Mouse (Mus musculus) embryonic facial prominence, embryonic 11.5 days (tissue): ENCODE results near the gene 4933412E24Rik. TPM values are rescaled to one million over a fixed set of nuclear protein-coding genes. Genes with fewer than 3 reads are reported as not detected.

ENCODE experiments used
- ATAC-seq: fragments of 200-750 bp; cut with Nextera tagmentation; replicated peaks from 2 replicates; pipeline ENCODE4 v1.8.0; 2017; ENCODE audit warnings: low read depth; ENCODE audit not compliant: insufficient number of reproducible peaks, low FRiP score, low TSS enrichment
- DNase-seq: peaks from one replicate; pipeline ENCODE4 v3.0.0-alpha.2; 2015; ENCODE audit warnings: low spot score
- H3K27ac ChIP-seq: fragments of 300-500 bp; sonication (generic); replicated peaks from 2 replicates; pipeline ENCODE4 v1.5.1; 2014; ENCODE audit warnings: mild to moderate bottlenecking, low read depth, low read length, control low read depth
- H3K27me3 ChIP-seq: fragments of 300-500 bp; sonication (generic); 2 replicates; pipeline ENCODE4 v1.6.1; 2014; ENCODE audit warnings: mild to moderate bottlenecking, low read length, moderate library complexity, mixed read lengths; ENCODE audit not compliant: control insufficient read depth, insufficient read depth
- H3K36me3 ChIP-seq: fragments of 300-500 bp; sonication (generic); replicated peaks from 2 replicates; pipeline ENCODE4 v1.6.1; 2014; ENCODE audit warnings: low read depth, mild to moderate bottlenecking, low read length, moderate library complexity, mixed read lengths; ENCODE audit not compliant: control insufficient read depth, insufficient read depth
- H3K4me1 ChIP-seq: fragments of 300-500 bp; sonication (generic); 2 replicates; pipeline ENCODE4 v1.6.1; 2014; ENCODE audit warnings: low read length, mixed read lengths; ENCODE audit not compliant: control insufficient read depth, insufficient read depth
- H3K4me2 ChIP-seq: fragments of 300-500 bp; sonication (generic); 2 replicates; pipeline ENCODE4 v1.6.1; 2014; ENCODE audit warnings: low read depth, mild to moderate bottlenecking, control low read depth, low read length, moderate library complexity
- H3K4me3 ChIP-seq: fragments of 300-500 bp; sonication (generic); 2 replicates; pipeline ENCODE4 v1.5.1; 2014; ENCODE audit warnings: low read depth, low read length, control low read depth
- H3K9ac ChIP-seq: fragments of 300-500 bp; sonication (generic); replicated peaks from 2 replicates; pipeline ENCODE4 v1.6.1; 2014; ENCODE audit warnings: mild to moderate bottlenecking, control low read depth, low read length
- H3K9me3 ChIP-seq: fragments of 300-500 bp; sonication (generic); replicated peaks from 2 replicates; pipeline ENCODE4 v1.6.1; 2016; ENCODE audit warnings: mild to moderate bottlenecking, low read length, inconsistent platforms, mixed read lengths; ENCODE audit not compliant: control insufficient read depth
- WGBS: fragments of 180-500 bp; shearing (Covaris S2); extraction: QIAGEN DNeasy Blood & Tissue Kit; methylation state at CpG from one replicate; pipeline ENCODE4 v1.1.7; 2014; 5-methylcytosine and 5-hydroxymethylcytosine counted together
- polyA plus RNA-seq: library from polyadenylated mRNA; unstranded; fragments of >200 nt; fragmentation: Nextera tagmentation; extraction: Ambion mirVana; gene quantifications from 2 replicates; pipeline ENCODE4 v1.2.1, GENCODE M21; 2014

The 4933412E24Rik gene
- polyA plus RNA-seq: not detected in 2 replicates

DNA sequence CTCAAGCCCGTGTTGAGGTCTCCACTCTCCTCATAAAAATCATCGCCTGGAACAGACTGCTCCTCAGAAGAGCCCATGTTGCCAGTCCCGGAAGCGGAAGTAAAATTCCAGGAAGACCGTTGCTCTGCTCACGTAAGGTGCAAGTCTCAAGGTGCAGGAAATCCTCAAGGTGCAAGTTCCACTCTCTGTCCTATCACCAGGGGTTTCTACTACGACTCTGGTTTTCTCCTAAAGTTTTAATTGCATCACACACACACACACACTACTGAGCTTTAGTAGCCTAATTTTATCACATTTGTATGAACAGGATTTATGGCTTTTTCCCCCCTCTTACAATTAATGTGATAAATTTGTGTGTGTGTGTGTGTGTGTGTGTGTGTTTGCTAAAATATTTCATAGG is at the start of gene 4933412E24Rik:
TSS of gene 4933412E24Rik (minus strand) at position 101 of the 400 bp plus-strand sequence.
- no peaks in the 10 kb centered on the region for H3K36me3 ChIP-seq
- 89% methylated on average over 7 of the region's 7 CpGs for WGBS
- no peaks in the 10 kb centered on the region for H3K4me1 ChIP-seq
- H3K4me2 ChIP-seq: no peak within 1 kb of the TSS
- no peak within 1 kb of the TSS for H3K4me3 ChIP-seq
- no peaks in the 10 kb centered on the region for H3K9me3 ChIP-seq
- H3K9ac ChIP-seq: no peak within 1 kb of the TSS
- ATAC-seq (no peak), DNase-seq (no peak)
- no peak within 1 kb of the TSS for H3K27ac ChIP-seq
- no peaks in the 10 kb centered on the region for H3K27me3 ChIP-seq

DNA sequence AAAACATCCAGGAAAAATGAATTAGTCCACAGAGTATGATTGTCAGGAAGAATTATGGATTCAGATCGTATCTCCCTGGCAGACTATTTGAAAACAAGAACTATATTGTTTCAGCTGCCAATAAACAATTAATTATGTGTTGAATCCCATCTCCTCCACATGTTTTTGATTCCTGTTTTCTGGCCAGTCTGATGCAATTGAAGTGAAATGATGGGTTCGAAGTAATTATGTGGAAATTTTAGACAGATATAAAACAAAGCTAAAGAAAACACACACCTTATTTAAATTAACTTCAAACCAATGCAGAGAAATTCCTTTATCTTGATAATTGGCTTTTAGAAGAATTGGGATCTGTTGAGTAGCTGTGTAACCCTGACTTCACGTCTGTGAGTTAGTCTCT is 14.3 kb upstream of the 4933412E24Rik start:
- Histone ChIP-seq H3K27me3 (no peaks in the 10 kb centered on the region), H3K4me1 (no peaks in the 10 kb centered on the region), H3K4me3 (no peak overlapping the region), H3K27ac (no peak overlapping the region), H3K36me3 (no peaks in the 10 kb centered on the region), H3K9me3 (no peaks in the 10 kb centered on the region), H3K9ac (no peak overlapping the region), H3K4me2 (no peak overlapping the region)
- DNase-seq (no peak), ATAC-seq (no peak)
- WGBS: 53% methylated on average over 3 of the region's 3 CpGs

DNA sequence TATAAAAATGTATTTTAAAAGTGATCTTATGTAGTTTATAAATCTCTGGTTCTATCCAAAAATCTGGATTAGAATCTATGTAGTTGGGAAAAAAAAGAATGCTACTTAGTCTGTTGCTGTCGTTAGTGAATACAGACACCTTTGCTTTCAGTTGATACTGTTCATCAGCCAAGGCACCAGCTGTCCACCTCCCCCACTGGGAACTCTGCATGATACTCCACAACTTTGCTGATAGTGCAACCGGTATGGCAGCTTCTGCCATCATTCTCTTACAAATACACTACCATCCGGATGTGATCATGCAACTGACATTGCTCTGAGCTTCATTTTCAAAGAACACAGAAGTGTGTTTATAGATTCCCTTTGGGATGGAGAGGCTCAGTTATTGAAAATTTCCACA is 4.8 kb upstream of the 4933412E24Rik start:
- 56% methylated on average over 3 of the region's 3 CpGs for WGBS
- no peak overlapping the region for H3K27ac ChIP-seq
- DNase-seq (no peak), ATAC-seq (no peak)
- H3K9me3 ChIP-seq: no peaks in the 10 kb centered on the region
- H3K4me3 ChIP-seq: no peak overlapping the region
- no peaks in the 10 kb centered on the region for H3K4me1 ChIP-seq
- no peaks in the 10 kb centered on the region for H3K36me3 ChIP-seq
- no peak overlapping the region for H3K9ac ChIP-seq
- H3K27me3 ChIP-seq: no peaks in the 10 kb centered on the region
- H3K4me2 ChIP-seq: no peak overlapping the region

DNA sequence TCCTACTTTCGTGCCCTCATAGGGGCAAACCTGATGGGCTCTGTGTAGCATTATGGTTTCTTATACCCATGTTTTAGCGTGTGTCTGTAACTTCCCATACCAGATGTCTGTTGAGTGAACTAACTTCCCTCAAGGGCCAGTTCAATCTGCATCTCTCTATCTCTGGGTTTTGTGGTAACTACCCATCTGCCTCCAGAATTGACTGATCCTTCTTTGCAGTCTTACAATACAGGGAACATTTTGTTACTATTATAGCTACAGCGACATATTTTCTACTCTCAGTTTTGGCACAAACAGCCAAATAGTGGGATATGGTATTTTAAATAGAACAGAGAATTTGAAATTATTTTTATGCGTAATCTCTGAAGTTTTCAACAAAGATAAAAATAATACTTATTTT is 6.2 kb downstream of the 4933412E24Rik start:
- Histone ChIP-seq H3K9ac (no peak overlapping the region), H3K4me3 (no peak overlapping the region), H3K4me2 (no peak overlapping the region), H3K27me3 (no peaks in the 10 kb centered on the region), H3K9me3 (no peaks in the 10 kb centered on the region), H3K36me3 (no peaks in the 10 kb centered on the region), H3K27ac (no peak overlapping the region), H3K4me1 (no peaks in the 10 kb centered on the region)
- DNase-seq: no peak
- no peak for ATAC-seq
- 88% methylated on average over 4 of the region's 4 CpGs for WGBS

DNA sequence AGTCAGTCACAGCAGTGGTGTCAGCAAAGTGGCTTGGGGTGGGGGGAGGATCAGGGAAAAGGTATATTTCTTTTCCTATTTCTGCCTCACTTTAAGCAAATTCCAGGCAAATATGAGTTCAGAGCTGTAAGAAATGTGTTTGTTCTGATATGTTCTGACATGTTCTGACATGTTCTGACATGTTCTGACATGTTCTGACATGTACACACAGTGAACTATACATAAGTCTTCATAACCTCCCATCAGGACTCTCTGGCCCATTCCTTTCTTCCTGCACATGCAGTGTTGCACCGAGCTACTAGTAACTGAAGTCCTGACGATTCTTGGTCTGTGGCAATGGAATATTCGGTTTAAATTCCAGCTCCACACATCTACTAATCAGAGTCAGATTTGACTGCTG is 6.8 kb downstream of the 4933412E24Rik start:
- Histone ChIP-seq H3K4me1 (no peaks in the 10 kb centered on the region), H3K9me3 (no peaks in the 10 kb centered on the region), H3K9ac (no peak overlapping the region), H3K27me3 (no peaks in the 10 kb centered on the region), H3K27ac (no peak overlapping the region), H3K4me3 (no peak overlapping the region), H3K36me3 (no peaks in the 10 kb centered on the region), H3K4me2 (no peak overlapping the region)
- ATAC-seq: no peak
- DNase-seq: no peak
- WGBS: 83% methylated on average over 3 of the region's 3 CpGs

DNA sequence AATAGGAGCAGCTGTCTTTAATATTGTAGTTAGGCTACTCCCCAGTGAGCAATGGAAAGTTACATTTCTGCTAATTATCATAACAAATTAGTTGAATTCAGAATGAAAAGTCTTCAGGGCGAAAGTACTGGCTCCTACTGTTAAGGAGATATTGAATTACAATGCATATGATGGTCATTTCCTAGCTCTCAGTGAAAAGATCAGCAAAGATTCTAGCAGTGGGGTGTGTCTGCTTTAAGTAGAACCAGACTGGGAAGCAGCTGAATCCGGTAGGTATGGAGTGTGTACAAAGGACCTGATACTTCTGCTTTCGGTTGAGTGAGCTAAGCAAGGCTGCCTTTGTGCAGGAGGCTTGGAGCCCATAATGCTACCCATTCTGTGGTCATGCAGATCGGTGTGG is 32.6 kb downstream of the 4933412E24Rik start:
- no peak overlapping the region for H3K27ac ChIP-seq
- peak; percentile 75 for ATAC-seq
- no peaks in the 10 kb centered on the region for H3K36me3 ChIP-seq
- H3K9ac ChIP-seq: no peak overlapping the region
- H3K4me1 ChIP-seq: no peaks in the 10 kb centered on the region
- WGBS: 27% methylated on average over 4 of the region's 4 CpGs
- H3K27me3 ChIP-seq: no peaks in the 10 kb centered on the region
- DNase-seq: peak; percentile 72
- H3K4me3 ChIP-seq: no peak overlapping the region
- no peaks in the 10 kb centered on the region for H3K9me3 ChIP-seq
- no peak overlapping the region for H3K4me2 ChIP-seq

DNA sequence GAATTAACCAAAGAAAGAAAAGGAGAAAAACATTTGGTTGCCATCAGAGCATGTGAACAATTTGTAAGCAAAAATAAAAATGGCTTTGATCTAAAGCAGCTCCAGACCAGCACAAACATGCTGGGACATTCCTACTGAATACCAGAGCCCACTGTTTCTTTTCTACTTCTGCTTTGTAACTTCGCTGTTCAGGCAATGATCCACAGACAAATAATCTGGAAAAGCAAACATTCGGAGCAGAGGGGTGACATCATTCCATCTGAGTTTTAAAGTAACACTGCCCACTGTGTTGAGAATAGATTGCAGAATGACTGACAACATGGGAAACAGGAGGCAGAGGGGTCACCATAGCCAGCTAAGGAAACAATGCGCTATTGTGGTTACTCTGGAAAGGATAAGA is 41.1 kb downstream of the 4933412E24Rik start:
- ATAC-seq (no peak), DNase-seq (peak; percentile 57)
- Histone ChIP-seq H3K9ac (no peak overlapping the region), H3K27me3 (no peaks in the 10 kb centered on the region), H3K4me2 (no peak overlapping the region), H3K36me3 (no peaks in the 10 kb centered on the region), H3K4me3 (no peak overlapping the region), H3K4me1 (no peaks in the 10 kb centered on the region), H3K9me3 (no peaks in the 10 kb centered on the region), H3K27ac (no peak overlapping the region)
- 24% methylated on average over 3 of the region's 3 CpGs for WGBS

DNA sequence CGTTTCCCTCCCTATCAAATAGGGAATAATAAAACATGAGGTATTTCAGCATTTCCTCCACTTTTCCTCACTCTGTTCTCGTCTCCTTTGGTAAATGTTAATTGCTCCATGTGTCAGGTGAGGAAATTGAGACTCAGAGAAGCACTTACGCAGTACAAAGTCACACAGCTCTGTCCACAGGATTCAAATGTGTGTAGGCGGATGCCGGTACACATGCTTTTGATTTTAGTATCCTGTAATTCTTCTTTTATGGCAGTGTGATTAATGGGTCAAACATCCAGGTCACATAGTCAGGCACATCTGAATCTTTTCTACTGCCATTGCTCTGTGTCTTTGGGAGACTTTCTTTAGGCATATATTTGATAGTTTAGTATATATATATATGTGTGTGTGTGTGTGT is 41.8 kb downstream of the 4933412E24Rik start:
- no peak overlapping the region for H3K27ac ChIP-seq
- DNase-seq (peak; percentile 59), ATAC-seq (no peak)
- WGBS: 47% methylated on average over 5 of the region's 5 CpGs
- no peak overlapping the region for H3K9ac ChIP-seq
- no peaks in the 10 kb centered on the region for H3K9me3 ChIP-seq
- no peaks in the 10 kb centered on the region for H3K27me3 ChIP-seq
- H3K36me3 ChIP-seq: no peaks in the 10 kb centered on the region
- no peak overlapping the region for H3K4me2 ChIP-seq
- no peak overlapping the region for H3K4me3 ChIP-seq
- H3K4me1 ChIP-seq: no peaks in the 10 kb centered on the region
